Mouse (Mus musculus) thymus, postnatal 14 days (tissue): ENCODE measurements around the gene Pkp4.

Source experiments
- DNase-seq: peaks from one replicate; pipeline ENCODE4 v3.0.0; 2021

Pkp4 gene

GRCm38 (mm10) chr2:59160605-59160963, at the start of gene Pkp4, which contains the start of gene Ccdc148:
TSS of gene Pkp4 (plus strand) at chr2:59160850.
TSS of gene Ccdc148 (minus strand) at chr2:59160683.
- peak; percentile 94 for DNase-seq

GRCm38 (mm10) chr2:59129023-59129422, 31.6 kb upstream of the Pkp4 start:
- no peak for DNase-seq

DNA sequence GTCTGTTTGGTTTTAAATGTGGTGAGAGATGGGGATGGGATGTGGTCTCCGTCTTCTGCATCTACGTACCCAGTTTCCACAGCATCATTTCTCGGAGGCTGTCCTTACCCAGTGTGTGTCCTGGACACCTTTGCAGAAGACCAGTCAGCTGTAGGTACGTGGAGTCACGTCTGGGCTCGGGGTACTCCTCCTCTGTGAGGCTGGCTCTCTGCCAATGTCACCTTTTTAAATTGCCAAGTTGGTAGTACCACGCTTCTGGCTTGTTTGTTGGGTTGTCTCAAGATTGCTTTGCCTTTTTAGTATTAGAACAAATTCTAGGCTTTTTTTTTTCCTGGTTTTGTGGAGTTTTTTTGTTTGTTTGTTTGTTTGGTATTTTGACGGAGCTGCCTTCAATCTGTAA, 30.8 kb upstream of the Pkp4 start:
- no peak for DNase-seq

DNA sequence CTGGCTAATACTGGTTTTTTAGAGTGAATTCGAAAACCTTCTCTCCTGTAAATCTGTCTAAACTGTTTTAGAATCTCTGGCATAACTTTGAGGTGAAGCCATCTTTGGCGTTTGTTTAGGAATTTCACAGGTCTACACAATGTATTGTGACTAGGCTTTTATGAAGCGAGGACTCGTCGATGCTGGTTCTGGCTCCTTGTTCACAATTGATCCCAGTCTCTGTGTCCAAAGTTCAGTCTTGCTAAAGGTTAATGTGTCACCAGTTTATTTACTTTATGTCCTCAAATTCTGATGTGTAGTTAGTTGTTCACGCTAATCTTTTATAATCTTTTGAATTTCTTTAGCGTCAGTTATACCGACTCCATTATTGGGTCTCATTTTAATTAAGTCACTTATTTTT, 29.6 kb upstream of the Pkp4 start:
- no peak for DNase-seq

GRCm38 (mm10) chr2:59155428-59155827, 5.2 kb upstream of the Pkp4 start:
- no peak for DNase-seq

GRCm38 (mm10) chr2:59158117-59158516, 2.5 kb upstream of the Pkp4 start:
- no peak for DNase-seq

- DNase-seq = no peak
These were observed 567 bp upstream of the Pkp4 start for GRCm38 (mm10) chr2:59159961-59160604.

- DNase-seq = peak; percentile 54
These were observed 381 bp downstream of the Pkp4 start for GRCm38 (mm10) chr2:59161021-59161440.

- peak; percentile 75 for DNase-seq
These were observed 1.0 kb downstream of the Pkp4 start for GRCm38 (mm10) chr2:59161441-59162284.

GRCm38 (mm10) chr2:59162285-59162600, 1.6 kb downstream of the Pkp4 start:
- no peak for DNase-seq

GRCm38 (mm10) chr2:59166976-59167375, 6.3 kb downstream of the Pkp4 start:
- no peak for DNase-seq

- DNase-seq = no peak
These were observed 7.2 kb downstream of the Pkp4 start for GRCm38 (mm10) chr2:59167830-59168229.

DNA sequence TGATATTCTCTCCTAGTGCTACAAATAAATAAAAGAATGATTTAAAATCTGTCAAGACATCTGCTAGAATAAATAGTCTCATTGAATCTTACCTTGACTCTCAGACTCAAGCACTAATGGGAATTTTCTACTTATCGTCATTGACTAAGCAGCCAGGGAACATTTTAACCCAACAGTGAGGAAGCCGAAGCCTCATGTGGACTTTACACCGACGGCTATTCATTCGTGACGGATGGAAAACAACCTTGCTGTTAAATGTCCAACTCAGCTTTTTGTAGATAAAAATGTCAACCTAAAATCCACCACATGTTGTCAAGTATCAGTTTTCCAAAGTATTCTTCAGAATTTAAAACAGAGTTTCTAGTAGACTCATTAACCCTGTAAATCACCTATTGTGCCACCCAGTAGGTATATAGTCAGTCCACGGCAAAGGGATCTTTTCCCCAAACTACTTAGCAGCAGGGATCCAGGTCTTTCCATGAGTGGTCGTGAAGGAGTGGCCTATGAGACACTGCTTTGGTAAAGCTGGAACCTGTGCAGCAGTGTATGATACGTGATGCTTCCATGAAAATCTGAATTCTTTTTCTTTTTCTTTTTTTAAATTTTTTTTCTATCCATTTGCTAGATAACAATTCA, 9.0 kb downstream of the Pkp4 start:
- DNase-seq = no peak

DNA sequence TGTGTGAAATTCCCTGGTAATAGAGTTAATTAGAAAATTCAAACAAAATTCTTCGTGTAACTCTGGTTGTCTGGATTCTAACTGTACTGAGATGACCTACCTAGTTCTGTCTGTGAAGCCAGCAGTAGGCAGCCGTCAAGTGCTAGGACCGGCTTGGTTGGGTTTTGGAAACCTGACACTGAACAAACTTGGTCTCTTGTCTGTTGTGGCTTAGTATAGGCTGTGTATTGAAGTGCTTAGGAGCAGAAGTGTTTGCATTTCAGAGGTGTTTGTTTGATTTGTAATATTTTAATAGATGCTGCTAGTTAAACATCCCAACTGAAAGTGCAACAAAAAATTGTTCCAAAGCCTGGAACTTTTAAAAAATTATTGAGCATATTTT, 9.5 kb downstream of the Pkp4 start:
- DNase-seq = no peak

- DNase-seq = no peak
These were observed 9.9 kb downstream of the Pkp4 start for GRCm38 (mm10) chr2:59170593-59170992.

DNA sequence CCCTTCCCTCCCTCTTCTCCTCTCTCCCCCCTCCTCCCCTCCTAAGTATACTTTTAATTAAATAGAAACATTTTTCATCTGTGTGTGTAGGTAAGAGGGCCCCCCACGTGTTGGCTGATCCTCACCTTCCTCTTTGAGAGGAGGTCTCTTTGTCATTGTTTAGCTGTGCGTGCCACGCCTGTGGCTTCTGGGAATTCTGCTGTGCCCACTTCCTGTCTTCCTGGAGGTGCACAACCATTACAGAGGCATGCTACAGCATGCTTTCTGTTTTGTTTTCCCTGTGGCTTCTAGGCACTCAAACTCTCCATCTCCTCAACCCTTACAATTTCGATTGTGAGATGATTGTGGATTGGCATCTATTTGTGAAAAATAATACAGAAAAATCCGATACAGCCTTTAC, 10.9 kb downstream of the Pkp4 start:
- DNase-seq = no peak

DNA sequence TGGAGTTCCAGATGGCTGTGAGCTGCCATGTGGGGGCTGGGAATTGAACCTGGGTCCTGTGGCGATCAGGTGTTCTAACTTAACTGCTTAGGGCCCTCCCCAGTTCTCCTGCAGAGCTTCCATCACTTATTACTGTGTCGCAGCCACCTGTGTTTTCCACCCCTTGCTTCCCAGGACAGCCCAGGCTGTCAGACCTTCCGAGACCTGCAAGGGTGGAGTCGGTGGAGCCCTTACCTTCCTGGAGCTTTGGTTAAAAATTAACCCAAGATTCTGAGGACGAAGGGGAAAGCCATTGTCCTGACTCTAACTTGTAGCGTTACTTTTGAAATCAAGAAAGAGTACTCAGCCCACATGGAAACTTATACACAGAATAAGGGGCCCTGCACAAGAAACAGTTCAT, 15.3 kb downstream of the Pkp4 start:
- DNase-seq = no peak

- DNase-seq = no peak
These were observed 17.5 kb downstream of the Pkp4 start for GRCm38 (mm10) chr2:59178191-59178590.

DNA sequence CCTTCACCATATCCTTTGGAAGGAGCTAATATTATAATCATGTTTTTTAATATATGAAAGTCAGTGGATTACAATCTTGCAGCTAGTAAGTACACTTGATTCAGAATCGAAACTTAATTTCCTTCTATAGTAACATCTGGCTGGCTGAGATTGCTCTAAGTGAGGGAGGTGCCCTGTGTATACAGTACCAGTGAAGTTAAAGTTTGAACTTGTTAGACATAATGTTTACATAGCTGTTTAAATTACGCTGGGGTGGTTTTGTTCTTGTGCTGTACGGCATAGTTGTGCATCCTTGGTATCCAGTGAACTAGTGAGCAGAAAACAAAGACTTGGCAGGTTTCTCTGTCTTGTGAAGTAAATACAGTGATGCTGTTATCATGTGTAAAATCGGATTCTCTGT, 18.3 kb downstream of the Pkp4 start:
- DNase-seq = no peak

GRCm38 (mm10) chr2:59179487-59179886, 18.8 kb downstream of the Pkp4 start:
- no peak for DNase-seq

DNA sequence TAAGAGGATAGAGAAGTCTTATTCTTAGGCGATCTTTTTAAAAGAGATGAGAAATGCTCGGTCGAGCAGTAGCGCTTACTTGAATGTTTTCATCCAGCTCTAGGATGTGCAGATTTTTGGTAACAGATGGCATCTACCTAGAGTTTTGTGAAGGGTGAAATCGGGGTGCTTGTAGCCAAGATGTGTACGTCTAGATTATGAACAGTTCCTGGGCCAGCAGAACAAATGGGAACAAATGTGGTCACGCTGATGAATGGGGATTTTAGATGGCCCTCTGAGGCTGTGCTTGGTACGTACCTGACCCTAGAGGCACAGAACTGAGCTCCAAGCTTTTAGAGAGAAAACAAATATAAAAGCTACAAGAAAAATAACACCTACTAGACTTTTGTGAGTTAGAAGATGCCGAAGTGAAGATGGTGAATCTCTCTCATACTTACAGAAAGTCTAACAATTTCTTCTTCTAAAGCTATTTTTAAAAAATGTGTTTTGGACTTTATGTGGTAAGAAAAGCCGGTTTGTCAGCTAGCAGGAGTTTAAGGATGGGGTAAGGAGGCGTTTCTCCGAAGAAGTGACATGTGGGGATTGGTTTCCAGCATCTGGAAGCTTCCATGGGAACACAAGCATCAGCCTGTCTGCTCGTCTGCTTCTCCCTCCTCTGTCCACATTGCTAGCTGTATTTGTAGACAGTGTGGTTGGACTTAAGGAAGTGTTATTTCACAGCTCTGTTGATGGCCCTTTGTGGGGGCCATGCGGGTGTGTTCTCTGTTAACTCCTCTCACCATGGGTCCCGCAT, 20.9 kb downstream of the Pkp4 start:
- no peak for DNase-seq

- no peak for DNase-seq
These were observed 22.9 kb downstream of the Pkp4 start for GRCm38 (mm10) chr2:59183541-59183940.
